Mouse (Mus musculus): ENCODE results near the gene Psenen.

- TF ChIP-seq POLR2A (IDR thresholded peaks at IDR 0.05; ENCODE audit: low read depth, low read length): no peak
- TF ChIP-seq CTCF (conservative IDR thresholded peaks at IDR 0.05; ENCODE audit: insufficient read depth, insufficient read length, low read depth, low read length): no peak
These were observed 35.4 kb upstream of the Psenen start, which contains the start of gene Zbtb32 for GRCm38 (mm10) chr7:30598786-30599185.

Measured in kidney, adult 2 months (tissue).